Comparison of ENCODE assay signal across 21 mouse cellular contexts in genomic region chr4:127678437-127678836, GRCm38 (mm10).
DNase-seq lines count a peak whose midpoint lies in the region; ATAC-seq and TF ChIP-seq lines count a peak whose summit lies in the region.
"Had no signal": no experiment of that assay in that cellular context is flagged by ENCODE, and none has a peak within 500 bp of the region (broad histone marks: within the 10 kb centered on the region; RNA-seq: fewer than 3 reads in every experiment).

No protein-coding gene starts in this region.

- no peaks in the 10 kb centered on the region for H3K4me1 ChIP-seq in liver, postnatal 0 days (ENCODE audit: insufficient read depth)
- H3K4me1 ChIP-seq: heart, embryonic 12.5 days; lung, embryonic 15.5 days had no signal

- no peak overlapping the region for H3K4me2 ChIP-seq in liver, postnatal 0 days (ENCODE audit: low read depth, low read length)
- H3K4me2 ChIP-seq: heart, embryonic 12.5 days; hindbrain, embryonic 12.5 days; lung, embryonic 15.5 days; midbrain, embryonic 11.5 days; neural tube, embryonic 12.5 days had no signal

- WGBS in liver, postnatal 0 days (ENCODE audit: insufficient replicate concordance) = 47% methylated on average over 5 of the region's 5 CpGs

- no peak for DNase-seq in gastrocnemius, adult 2 months
- no peak for DNase-seq in gastrocnemius, postnatal 10 days
- DNase-seq in liver, postnatal 0 days = no peak
- no peak for DNase-seq in liver
- peak; percentile 41 for DNase-seq in ES-CJ7 (ENCODE audit: low read depth, low spot score)
- no peak for DNase-seq in brain, embryonic 14.5 days (ENCODE audit: low read depth)
- DNase-seq in layer of hippocampus, adult 9-10 months (ENCODE audit: low spot score) = no peak
- DNase-seq in right cerebral cortex, postnatal 10 days (ENCODE audit: low spot score in 2 of 2) = no peak
- DNase-seq: cerebellum, postnatal 36 days; heart, adult 11 months; heart, postnatal 14 days; kidney, adult 9 months; layer of hippocampus, postnatal 36 days had no signal

- no peaks in the 10 kb centered on the region for H3K36me3 ChIP-seq in liver, postnatal 0 days (replicated peaks; ENCODE audit: insufficient read depth, low read length)
- H3K36me3 ChIP-seq: forebrain, embryonic 10.5 days; heart, embryonic 12.5 days; hindbrain, embryonic 12.5 days; lung, embryonic 15.5 days; neural tube, embryonic 12.5 days had no signal

- no peaks in the 10 kb centered on the region for H3K9me3 ChIP-seq in liver, postnatal 0 days (ENCODE audit: low read length)
- H3K9me3 ChIP-seq: forebrain, embryonic 10.5 days; heart, embryonic 12.5 days; hindbrain, embryonic 12.5 days; lung, embryonic 15.5 days; neural tube, embryonic 12.5 days had no signal

- no peak for TF ChIP-seq POLR2A in brain, embryonic 14.5 days (IDR thresholded peaks at IDR 0.05; ENCODE audit: borderline replicate concordance, extremely low read depth, insufficient read depth, insufficient read length, poor library complexity, severe bottlenecking)

- intact Hi-C loops in gastrocnemius, adult 2 months (cut with DNase I) = no loop called here

- H3K27me3 ChIP-seq in liver, postnatal 0 days (ENCODE audit: insufficient read depth, low read length) = no peaks in the 10 kb centered on the region
- H3K27me3 ChIP-seq: CH12.LX; heart, embryonic 12.5 days; hindbrain, embryonic 12.5 days; lung, embryonic 15.5 days; neural tube, embryonic 12.5 days had no signal

- H3K27ac ChIP-seq in gastrocnemius, adult 2 months = no peak overlapping the region
- H3K27ac ChIP-seq in liver, postnatal 0 days (ENCODE audit: low read depth) = no peak overlapping the region
- H3K27ac ChIP-seq: forebrain, embryonic 10.5 days; hindbrain, embryonic 12.5 days; lung, embryonic 15.5 days; macrophage; neural tube, embryonic 12.5 days had no signal

- no peak overlapping the region for H3K4me3 ChIP-seq in gastrocnemius, adult 2 months
- no peak overlapping the region for H3K4me3 ChIP-seq in liver, postnatal 0 days (ENCODE audit: low read depth, low read length)
- H3K4me3 ChIP-seq: forebrain, embryonic 10.5 days; heart, embryonic 12.5 days; hindbrain, embryonic 12.5 days; lung, embryonic 15.5 days; neural tube, embryonic 12.5 days had no signal

- peak; percentile 29; the same call in 1 of the 2 replicates for TF ChIP-seq CTCF in gastrocnemius, adult 2 months (IDR thresholded peaks at IDR 0.05)
- TF ChIP-seq CTCF in liver, postnatal 0 days (IDR thresholded peaks at IDR 0.05; ENCODE audit: low read depth) = 0 out of 2 replicates have a peak, but pooled peaks have one; percentile 19
- TF ChIP-seq CTCF in brain, embryonic 14.5 days (IDR thresholded peaks at IDR 0.05; ENCODE audit: borderline replicate concordance, extremely low read depth, insufficient read depth, insufficient read length) = peak; percentile 35; the same call in 1 of the 2 replicates

- H3K9ac ChIP-seq in liver, postnatal 0 days (replicated peaks) = no peak overlapping the region
- H3K9ac ChIP-seq: heart, embryonic 12.5 days; hindbrain, embryonic 12.5 days; lung, embryonic 15.5 days; neural tube, embryonic 12.5 days had no signal

- ATAC-seq in liver, postnatal 0 days = no peak

- no peak for TF ChIP-seq EP300 in liver, postnatal 0 days (IDR thresholded peaks at IDR 0.05; ENCODE audit: low read depth)
